Mouse (Mus musculus) adrenal gland, postnatal 14 days (tissue): ENCODE results near the gene Chml. TPM values are rescaled to one million over a fixed set of nuclear protein-coding genes. Genes with fewer than 3 reads are reported as not detected.

Experiments
- DNase-seq: peaks from one replicate; pipeline ENCODE4 v3.0.0; 2021; ENCODE audit warnings: mixed read lengths
- total RNA-seq: library from RNA; stranded (reverse); gene quantifications from 2 replicates; pipeline ENCODE4 v1.2.3, GENCODE M21; 2021

The Chml gene
- total RNA-seq, 1 experiment from 2014 or later: 7.2 TPM

DNA sequence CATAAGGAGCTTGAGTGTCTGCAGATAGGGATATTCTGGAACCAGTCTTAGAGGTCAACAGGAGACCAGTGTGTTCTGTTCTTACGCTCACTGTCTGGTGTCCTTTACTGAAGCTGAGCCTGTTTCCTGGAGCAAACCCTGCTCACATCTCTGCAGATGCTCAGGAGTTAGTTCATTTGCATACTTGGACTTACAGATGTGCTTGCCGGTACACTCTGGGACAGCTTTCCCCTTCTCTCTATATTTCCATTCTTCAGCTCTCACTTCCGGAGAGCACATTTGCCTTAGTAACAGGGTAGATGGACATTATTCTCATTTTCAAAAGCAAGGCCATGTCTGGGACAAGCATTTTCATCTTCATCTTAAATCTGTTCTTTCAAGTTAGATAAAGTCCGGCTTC lies 44.1 kb downstream of the Chml start:
- DNase-seq: no peak

DNA sequence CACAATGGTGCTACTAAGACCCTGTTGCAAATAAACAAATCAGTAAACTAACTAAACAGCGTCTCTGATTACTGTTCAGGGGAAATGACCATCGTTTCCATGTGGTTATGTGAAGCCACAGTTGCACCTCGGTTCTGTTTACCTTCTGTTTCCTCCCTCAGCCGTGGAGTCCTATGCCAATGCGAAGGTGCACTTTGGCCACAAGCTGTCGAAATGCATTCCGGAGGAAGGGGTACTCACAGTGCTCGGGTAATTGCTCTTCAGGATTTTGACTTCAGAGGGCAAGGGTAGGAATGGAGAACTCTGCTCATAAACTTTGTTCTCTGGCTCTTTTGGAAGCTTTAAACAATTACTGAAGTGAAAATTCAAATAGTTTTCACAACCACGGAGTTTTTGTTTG lies 45.7 kb downstream of the Chml start:
- DNase-seq: no peak

DNA sequence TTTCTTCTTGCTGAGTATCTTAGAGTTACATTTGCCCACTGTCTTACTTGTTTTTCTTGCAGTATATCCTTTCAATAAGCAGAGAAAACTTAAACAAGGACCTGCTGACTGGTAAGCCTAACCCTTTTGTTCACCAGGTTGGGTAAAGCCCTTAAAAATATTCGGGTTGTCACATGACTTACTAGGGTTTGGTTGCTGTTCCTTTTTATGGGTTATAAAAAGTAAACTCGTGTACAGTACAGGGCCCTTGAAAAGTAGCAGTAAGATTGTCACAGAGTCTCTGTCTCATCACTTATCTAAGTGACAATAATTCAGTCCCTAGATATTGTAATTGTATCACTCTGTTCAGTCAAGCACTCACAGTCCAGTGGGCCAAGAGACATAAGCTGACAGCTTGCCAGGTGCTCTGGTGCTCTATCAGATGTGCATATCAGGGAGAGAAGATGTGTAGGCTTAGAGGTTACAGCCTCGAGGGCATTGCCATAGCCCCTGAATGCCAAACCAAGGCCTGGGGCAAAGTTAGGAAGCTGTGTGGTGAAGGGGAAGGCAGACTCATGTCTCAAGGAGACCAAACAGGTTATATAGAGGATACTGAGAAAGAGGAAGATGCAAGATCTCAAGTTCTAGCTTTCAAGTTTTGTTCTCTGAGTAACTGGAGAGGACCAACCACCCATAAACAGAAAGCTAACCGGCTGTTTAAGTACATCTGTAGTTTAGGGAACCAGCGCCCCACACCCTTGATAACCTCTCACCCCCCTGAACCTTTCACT lies 49.0 kb downstream of the Chml start:
- DNase-seq: no peak

DNA sequence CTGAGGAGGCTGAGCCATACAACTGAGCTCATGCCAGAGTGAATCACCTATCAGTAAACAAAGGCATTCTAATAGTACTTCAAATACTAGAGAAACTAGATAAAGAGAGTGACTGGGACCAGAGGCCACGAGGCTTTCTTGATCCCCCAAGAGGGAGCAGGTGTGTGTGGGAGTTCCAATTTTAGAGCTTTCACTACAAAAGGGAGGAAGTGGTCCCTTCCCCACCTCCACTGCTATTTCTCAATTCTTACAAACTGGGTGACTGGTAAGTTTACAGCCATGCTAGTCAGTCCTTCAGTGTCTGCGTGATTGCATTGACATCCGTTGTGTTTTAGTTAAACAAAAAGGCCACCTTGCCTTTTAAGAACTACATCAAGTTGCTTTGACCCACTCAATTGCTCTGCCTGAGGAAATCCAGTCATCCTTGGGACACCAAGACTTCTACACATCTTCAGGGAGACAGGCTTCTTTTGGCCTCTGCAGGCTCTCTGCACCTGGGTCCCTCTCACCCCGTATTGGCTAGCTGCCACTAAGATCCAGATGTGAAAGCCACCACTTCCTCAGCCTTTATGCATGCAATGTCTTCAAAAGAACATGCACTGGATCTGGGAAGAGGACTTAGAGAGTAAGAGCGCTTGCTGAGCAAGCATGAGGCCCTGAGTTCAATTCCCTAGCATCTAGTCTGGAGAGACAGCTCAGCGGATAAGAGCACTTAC lies 52.1 kb downstream of the Chml start:
- DNase-seq: no peak

DNA sequence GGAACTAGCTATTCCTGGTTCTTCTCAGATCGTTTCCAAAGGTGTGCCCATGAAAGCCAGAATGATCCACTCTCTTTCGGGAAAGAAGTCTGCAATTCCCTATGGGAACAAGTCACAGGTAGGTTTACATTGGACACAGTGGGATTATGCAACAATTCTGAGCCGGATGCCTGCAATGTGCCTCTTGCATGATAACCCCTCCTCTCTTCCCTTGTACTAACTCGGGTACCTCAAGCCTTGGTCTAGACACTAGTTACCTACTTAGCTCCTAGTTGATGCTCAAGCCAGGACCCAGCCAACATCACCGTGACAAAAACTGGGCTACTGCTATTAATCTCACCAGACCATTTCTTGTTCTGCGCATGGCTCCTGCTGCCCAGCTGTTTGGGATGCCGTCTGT lies 53.6 kb downstream of the Chml start:
- no peak for DNase-seq

DNA sequence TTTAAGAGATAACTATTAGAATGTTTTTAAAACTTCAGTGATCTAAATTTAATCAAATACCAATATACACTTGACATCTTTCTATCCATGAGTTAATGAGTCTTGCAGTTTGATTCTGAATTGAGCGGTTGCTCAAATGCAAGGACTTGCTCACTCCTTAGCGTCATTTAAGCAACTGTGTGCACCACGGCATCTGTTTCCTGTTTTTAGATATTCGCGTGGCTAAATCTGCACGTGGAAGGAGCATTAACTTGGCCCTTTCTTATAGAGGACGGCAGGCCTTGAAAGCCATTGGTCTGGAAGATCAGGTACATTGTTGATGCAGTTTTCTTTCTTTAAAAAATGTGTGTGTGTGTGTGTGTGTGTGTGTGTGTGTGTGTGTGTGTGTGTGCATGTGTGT lies 55.0 kb downstream of the Chml start:
- no peak for DNase-seq

DNA sequence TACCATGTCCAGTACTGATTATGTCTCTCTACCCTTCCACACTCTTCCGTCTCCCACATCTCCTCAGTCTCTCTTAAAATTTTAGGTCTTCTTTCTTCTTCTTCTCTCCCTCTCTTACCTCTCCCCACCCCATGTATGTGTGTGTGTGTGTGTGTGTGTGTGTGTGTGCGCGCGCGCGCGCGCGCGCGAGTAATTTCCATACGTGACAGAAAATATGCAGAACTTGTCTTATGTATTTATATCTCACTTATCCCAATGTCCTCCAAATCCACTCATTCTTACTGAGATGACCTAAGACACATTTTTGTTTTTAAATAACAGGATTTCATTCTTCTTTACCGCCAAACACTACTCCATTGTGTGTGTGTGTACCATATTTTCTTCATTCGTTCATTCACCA lies 60.2 kb downstream of the Chml start:
- no peak for DNase-seq

Other genes with a start within 250 kb of the Chml start
- 21.0 and 23.2 TPM in 2 replicates for gene Rgs7, start 200.4 kb downstream of the Chml start, total RNA-seq
- 3.5 and 11.5 TPM in 2 replicates for gene Kmo, start 72.5 kb downstream of the Chml start, total RNA-seq
- gene Fh1, start 67.3 kb downstream of the Chml start, total RNA-seq: 399 and 403 TPM in 2 replicates
- gene Opn3, start 125 bp downstream of the Chml start, total RNA-seq: 5.3 and 5.9 TPM in 2 replicates
- gene Wdr64, start 5.7 kb upstream of the Chml start, total RNA-seq: not detected in 2 replicates
- 7.0 and 7.2 TPM in 2 replicates for gene Exo1, start 187.7 kb upstream of the Chml start, total RNA-seq
- not detected in 2 replicates for gene Gm38100, start 227.4 kb upstream of the Chml start, total RNA-seq